Mouse (Mus musculus): ENCODE results near the gene Tnfrsf13c.
A peak's percentile ranks its signal among the peaks of the same experiment; 100 is the strongest.

The Tnfrsf13c gene

DNA sequence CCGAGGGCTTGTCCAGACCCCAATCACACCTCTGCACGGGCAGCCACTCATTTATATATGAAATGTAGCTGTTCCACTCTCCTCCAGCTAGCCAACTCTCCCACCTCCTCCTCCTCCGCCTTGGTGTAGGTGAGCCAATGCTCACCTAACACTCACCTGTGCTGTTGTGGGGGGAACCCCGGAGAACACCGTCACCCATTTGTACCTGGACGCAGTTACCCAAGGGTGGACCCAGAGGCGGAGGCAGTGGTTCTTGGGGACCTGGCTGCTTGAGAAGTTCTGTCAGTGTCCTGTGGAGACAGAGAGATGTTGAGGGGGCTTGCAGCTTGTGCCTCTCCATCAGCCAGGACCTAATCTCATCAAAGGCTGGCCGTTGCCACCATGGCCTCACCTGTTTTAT, 15.9 kb downstream of the Tnfrsf13c start:
- DNase-seq (ENCODE audit: low read depth, low spot score), result no peak

- DNase-seq (ENCODE audit: low read depth, low spot score), result no peak
Measured at GRCm38 (mm10) chr15:82207504-82208219, 16.5 kb downstream of the Tnfrsf13c start.

DNA sequence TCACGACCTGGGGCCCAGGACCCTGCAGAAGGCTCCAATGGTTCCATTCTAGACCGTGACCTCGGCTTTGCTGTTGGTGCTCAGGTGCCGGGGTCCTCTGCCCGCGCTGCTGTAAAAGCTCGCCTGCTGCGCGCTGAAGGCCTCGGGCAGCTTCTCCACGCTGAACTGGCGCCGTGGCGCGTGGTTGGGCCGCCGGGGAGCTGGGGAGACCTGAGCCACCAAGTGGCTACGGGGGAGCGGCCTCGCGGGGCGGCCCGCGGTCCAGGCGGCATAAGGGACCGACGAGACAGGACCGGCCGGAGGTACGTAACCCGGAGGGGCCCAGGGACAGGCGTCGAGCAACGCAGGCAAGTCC, 17.1 kb downstream of the Tnfrsf13c start:
- DNase-seq (ENCODE audit: low read depth, low spot score), result no peak

DNA sequence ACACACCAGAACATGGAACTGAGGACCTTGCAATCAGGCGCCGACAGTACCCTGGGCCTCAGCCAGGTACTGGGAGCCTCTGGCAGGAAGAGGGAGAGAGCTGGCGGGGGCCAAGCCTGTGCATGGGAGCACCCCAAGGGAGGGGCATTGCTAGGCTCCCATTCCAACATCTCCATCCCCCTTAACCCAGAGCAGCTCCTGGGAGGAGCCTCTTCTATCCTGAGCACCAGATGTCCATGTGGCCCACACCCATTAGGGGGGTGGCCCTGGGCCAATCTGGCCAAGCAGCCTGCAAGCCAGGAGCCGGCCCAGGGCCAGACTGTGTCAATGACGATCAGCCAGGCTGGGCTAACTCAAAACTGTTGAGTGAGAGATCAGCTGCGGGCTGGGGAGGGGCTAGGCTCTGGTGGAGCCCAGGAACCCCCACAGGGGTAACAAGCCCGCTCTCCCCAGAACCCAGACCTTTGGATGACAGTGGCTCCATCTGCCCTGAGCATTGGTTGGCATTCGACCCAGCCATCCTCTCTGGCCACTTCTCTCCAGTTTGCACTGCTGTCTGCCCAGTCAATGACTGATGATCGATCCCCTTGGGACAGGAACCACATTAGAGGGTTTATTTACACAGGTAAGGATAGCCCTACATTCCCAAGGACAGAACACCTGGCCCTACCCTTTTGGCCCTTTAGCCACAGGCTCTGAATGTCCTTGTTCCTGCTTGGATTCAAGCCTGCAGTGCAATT, 17.6 kb downstream of the Tnfrsf13c start:
- DNase-seq (ENCODE audit: low read depth, low spot score), result no peak

- DNase-seq (ENCODE audit: low read depth, low spot score), result no peak
Measured at GRCm38 (mm10) chr15:82204680-82205371, 19.3 kb downstream of the Tnfrsf13c start.

DNA sequence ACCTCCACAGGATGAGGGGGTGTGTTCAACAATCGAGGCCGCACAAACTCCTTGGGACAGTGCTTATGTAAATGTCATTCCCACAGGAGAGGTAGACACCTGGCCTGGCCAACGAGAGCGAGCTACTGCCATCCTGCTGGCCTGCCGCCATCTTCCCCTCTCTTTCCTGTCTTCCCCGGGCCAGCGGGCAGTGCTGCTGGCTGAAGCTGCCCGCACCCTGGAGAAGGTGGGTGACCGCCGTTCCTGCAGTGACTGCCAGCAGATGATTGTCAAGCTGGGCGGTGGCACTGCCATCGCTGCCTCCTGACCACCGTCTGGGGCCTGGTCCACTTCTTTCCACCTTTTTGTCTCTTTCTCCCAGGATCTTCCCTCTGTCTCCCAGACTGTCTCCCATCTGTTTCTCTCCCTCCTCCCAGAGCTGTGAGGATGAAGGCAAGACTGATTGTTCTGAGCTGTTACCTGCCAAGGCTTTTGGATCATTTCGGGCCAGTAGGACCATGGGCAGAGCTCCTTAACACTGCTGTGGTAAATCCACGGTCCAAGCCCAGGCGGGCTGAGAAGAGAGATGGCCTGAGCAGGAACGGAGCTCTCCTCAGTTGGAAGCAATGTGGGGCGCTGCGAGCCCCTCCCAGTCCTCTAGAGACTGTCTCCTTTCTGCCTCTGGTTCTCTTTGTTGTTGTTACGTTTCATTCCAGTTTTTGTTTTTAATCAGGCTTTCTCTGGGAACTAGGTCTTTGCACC, 20.4 kb downstream of the Tnfrsf13c start:
- no peak for DNase-seq (ENCODE audit: low read depth, low spot score)

- no peak for DNase-seq (ENCODE audit: low read depth, low spot score)
Measured at GRCm38 (mm10) chr15:82203090-82203489, 21.1 kb downstream of the Tnfrsf13c start.

GRCm38 (mm10) chr15:82202086-82202485, 22.1 kb downstream of the Tnfrsf13c start:
- DNase-seq (ENCODE audit: low read depth, low spot score), result no peak

- no peak for DNase-seq (ENCODE audit: low read depth, low spot score)
Measured at GRCm38 (mm10) chr15:82199546-82199945, 24.6 kb downstream of the Tnfrsf13c start.

- DNase-seq (ENCODE audit: low read depth, low spot score), result no peak
Measured at GRCm38 (mm10) chr15:82198342-82198741, 25.8 kb downstream of the Tnfrsf13c start.

DNA sequence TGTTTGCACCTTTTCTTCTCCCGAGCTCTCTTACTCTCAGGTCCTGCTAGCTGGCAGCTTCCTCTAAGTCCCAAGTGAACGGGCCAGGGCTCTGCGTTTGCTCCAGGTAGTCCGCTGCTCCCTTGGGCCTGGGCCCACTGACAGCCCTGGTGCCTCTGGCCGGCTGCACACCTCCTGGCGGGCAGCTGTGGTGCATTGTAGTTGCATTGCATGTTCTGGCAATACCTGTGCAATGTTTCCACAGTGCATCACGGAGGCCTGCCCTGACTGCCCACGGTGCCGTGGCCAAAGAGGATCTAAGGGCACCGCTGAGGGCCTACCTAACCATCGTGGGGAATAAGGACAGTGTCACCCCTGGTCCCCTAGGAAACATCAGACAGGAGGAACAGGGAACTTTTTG, 26.2 kb downstream of the Tnfrsf13c start:
- DNase-seq (ENCODE audit: low read depth, low spot score), result no peak

DNA sequence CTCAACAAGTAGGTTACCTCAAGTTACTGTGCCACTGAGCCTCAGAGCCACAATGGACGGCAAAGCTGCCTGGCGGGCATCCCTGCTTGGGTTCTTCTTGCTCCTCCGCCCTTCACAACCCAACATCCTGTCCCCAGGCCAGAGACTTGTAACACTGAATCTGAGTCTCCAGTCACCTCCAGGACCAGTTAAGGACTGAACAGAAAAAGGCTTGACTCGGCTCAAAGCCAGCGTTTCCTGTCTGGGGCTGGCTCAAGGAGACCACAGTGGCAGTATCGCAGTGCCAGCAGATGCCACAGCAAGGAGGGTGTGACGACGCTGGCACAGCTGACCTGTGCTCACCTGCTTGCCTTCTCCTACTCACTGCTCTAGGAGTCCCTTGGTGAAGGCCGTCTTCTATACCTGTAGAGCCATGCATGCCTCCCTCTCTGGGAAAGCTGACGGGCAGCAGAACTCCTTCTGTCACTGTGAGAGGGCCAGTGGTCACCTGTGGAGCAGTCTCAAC, 26.9 kb downstream of the Tnfrsf13c start:
- no peak for DNase-seq (ENCODE audit: low read depth, low spot score)

DNA sequence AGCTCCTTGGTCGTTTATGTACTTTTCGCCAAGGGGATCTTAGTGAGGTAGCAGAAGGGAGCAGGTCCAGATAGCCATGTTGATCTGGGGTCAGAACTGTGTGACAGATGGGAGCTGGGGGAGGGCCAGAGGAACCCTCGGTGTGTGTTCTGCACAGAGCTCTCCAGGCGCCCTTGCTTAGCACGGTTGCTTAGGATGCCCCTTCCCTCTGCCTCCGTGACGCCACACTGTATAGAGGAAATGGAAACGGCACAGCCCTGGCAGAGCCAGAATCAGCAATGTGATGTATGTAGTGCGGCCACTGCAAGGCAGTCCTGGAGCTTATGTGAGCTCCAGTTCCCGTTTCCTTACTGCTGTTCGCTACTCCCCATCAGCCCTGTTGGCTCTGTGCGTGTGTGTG, 27.9 kb downstream of the Tnfrsf13c start:
- DNase-seq (ENCODE audit: low read depth, low spot score), result no peak

GRCm38 (mm10) chr15:82192617-82193016, 31.6 kb downstream of the Tnfrsf13c start:
- no peak for DNase-seq (ENCODE audit: low read depth, low spot score)

- peak; percentile 56 for DNase-seq (ENCODE audit: low read depth, low spot score)
Measured at GRCm38 (mm10) chr15:82188481-82189240, 35.5 kb downstream of the Tnfrsf13c start.

DNA sequence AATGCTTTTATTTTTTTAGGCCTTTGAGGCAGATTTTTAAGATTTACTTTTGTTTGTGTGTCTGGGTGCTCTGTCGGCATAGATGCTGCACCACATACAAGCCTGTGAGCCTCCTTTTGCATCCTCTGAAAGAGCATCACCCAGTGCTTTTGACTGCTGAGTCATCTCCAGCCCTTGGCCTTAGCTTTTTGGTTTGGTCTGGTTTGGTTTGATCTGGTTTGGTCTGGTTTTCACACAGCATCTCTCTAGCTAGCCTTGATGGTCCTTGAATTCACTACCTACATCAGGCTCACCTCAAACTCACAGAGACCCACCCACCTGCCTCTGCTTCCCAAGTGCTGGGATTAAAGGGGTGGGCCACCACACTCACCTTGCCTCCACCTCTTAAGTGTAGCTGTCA, 36.2 kb downstream of the Tnfrsf13c start:
- DNase-seq (ENCODE audit: low read depth, low spot score), result no peak

GRCm38 (mm10) chr15:82187401-82187800, 36.8 kb downstream of the Tnfrsf13c start:
- DNase-seq (ENCODE audit: low read depth, low spot score), result no peak

DNA sequence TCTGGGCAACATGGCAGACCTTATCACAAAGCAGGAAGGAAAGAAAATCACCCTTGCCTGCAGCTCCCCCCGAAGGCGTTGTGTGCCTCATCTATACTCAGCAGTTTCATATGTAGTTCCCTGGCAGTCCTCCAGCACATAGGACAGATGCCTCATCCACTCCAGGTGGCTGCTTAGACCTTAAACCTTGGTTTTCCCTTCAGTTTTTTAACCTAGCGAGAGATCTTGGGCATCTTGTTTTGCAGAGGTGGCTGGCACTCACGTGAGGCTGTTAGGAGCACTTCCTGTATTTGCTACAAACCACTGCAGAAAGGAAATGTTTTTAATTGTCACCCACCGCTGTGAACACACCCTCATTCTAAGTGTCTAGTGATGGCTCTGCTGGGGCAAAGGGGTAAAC, 37.2 kb downstream of the Tnfrsf13c start:
- no peak for DNase-seq (ENCODE audit: low read depth, low spot score)

- DNase-seq (ENCODE audit: low read depth, low spot score), result no peak
Measured at GRCm38 (mm10) chr15:82186131-82186530, 38.0 kb downstream of the Tnfrsf13c start.

- DNase-seq (ENCODE audit: low read depth, low spot score), result no peak
Measured at GRCm38 (mm10) chr15:82185062-82185783, 38.9 kb downstream of the Tnfrsf13c start.

All from A20 (cell line).